ENCODE assay signal across 15 mouse cellular contexts in genomic region chr10:121550334-121550733, GRCm38 (mm10).
"Had no signal": no experiment of that assay in that cellular context is flagged by ENCODE, and none has a peak within 500 bp of the region (broad histone marks: within the 10 kb centered on the region; RNA-seq: fewer than 3 reads in every experiment).

No protein-coding gene starts in this region.

- H3K4me3 ChIP-seq: megakaryocyte, embryonic 14.5 days; midbrain, embryonic 13.5 days; midbrain, embryonic 15.5 days; neural tube, embryonic 12.5 days; stomach, embryonic 15.5 days had no signal

- H3K27me3 ChIP-seq: megakaryocyte, embryonic 14.5 days; midbrain, embryonic 13.5 days; midbrain, embryonic 15.5 days; neural tube, embryonic 12.5 days; stomach, embryonic 15.5 days had no signal

- H3K27ac ChIP-seq: macrophage; midbrain, embryonic 13.5 days; midbrain, embryonic 15.5 days; neural tube, embryonic 12.5 days; stomach, embryonic 15.5 days; stomach, postnatal 0 days had no signal

- ATAC-seq: midbrain, embryonic 13.5 days; midbrain, embryonic 15.5 days had no signal

- H3K9ac ChIP-seq: lung, embryonic 14.5 days; midbrain, embryonic 13.5 days; midbrain, embryonic 15.5 days; neural tube, embryonic 12.5 days; stomach, embryonic 15.5 days had no signal

- H3K9me3 ChIP-seq: megakaryocyte, embryonic 14.5 days; midbrain, embryonic 13.5 days; midbrain, embryonic 15.5 days; neural tube, embryonic 12.5 days; stomach, embryonic 15.5 days had no signal

- H3K4me2 ChIP-seq: lung, embryonic 14.5 days; midbrain, embryonic 11.5 days; midbrain, embryonic 13.5 days; midbrain, embryonic 15.5 days; neural tube, embryonic 12.5 days; stomach, embryonic 15.5 days had no signal

- DNase-seq: lung, adult 18-20 months; lung, embryonic 14.5 days; lung, postnatal 14 days; lung, postnatal 36 days; right cerebral cortex, postnatal 14 days; thymus, adult 2 months; thymus, postnatal 25 days had no signal

- H3K4me1 ChIP-seq: midbrain, embryonic 13.5 days; midbrain, embryonic 15.5 days; neural tube, embryonic 12.5 days; stomach, embryonic 15.5 days had no signal
